Mouse (Mus musculus) forebrain, postnatal 0 days (tissue): ENCODE measurements around the gene Fyb. TPM values are rescaled to one million over a fixed set of nuclear protein-coding genes. Genes with fewer than 3 reads are reported as not detected.
"Not testable (repeated sequence)": the region's sequence is repeated elsewhere in the genome, so short reads cannot be mapped to it uniquely, and the experiment has no call there.

Source experiments
- ATAC-seq: fragments of 200-750 bp; cut with Nextera tagmentation; 2 replicates; pipeline ENCODE4 v1.8.0; 2017; ENCODE audit warnings: mild to moderate bottlenecking, moderate library complexity
- DNase-seq: peaks from one replicate; pipeline ENCODE4 v3.0.0-alpha.2; 2015
- H3K27ac ChIP-seq: fragments of 300-500 bp; sonication (generic); 2 replicates; pipeline ENCODE4 v1.5.1; 2014; ENCODE audit warnings: low read depth, mild to moderate bottlenecking, antibody characterized with exemption, low read length, moderate library complexity, mixed read lengths
- H3K27me3 ChIP-seq: fragments of 300-500 bp; sonication (generic); 2 replicates; pipeline ENCODE4 v1.6.1; 2014; ENCODE audit warnings: mild to moderate bottlenecking, low read length, mixed read lengths; ENCODE audit not compliant: insufficient read depth
- H3K36me3 ChIP-seq: fragments of 300-500 bp; sonication (generic); 2 replicates; pipeline ENCODE4 v1.6.1; 2014; ENCODE audit warnings: mild to moderate bottlenecking, moderate library complexity; ENCODE audit not compliant: insufficient read depth
- H3K4me1 ChIP-seq: fragments of 300-500 bp; sonication (generic); 2 replicates; pipeline ENCODE4 v1.6.1; 2014; ENCODE audit warnings: antibody characterized with exemption; ENCODE audit not compliant: insufficient read depth
- H3K4me2 ChIP-seq: fragments of 300-500 bp; sonication (generic); 2 replicates; pipeline ENCODE4 v1.6.1; 2014; ENCODE audit warnings: low read depth, mild to moderate bottlenecking, moderate library complexity
- H3K4me3 ChIP-seq: fragments of 300-500 bp; sonication (generic); 2 replicates; pipeline ENCODE4 v1.5.1; 2014; ENCODE audit warnings: low read depth, low read length, mixed read lengths
- H3K9ac ChIP-seq: fragments of 300-500 bp; sonication (generic); 2 replicates; pipeline ENCODE4 v1.6.1; 2014; ENCODE audit warnings: mild to moderate bottlenecking
- H3K9me3 ChIP-seq: fragments of 300-500 bp; sonication (generic); 2 replicates; pipeline ENCODE4 v1.6.1; 2016; ENCODE audit warnings: low read length
- CTCF ChIP-seq: sonication (generic); IDR thresholded peaks from 2 replicates; pipeline ENCODE4 v1.5.1; 2016; ENCODE audit warnings: antibody characterized with exemption, control low read depth, low read depth
- WGBS: fragments of 180-500 bp; shearing (Covaris S2); extraction: QIAGEN DNeasy Blood & Tissue Kit; methylation state at CpG from one replicate; pipeline ENCODE4 v1.1.7; 2014; 5-methylcytosine and 5-hydroxymethylcytosine counted together
- polyA plus RNA-seq: library from polyadenylated mRNA; unstranded; fragments of >200 nt; fragmentation: Nextera tagmentation; extraction: Ambion mirVana; gene quantifications from 2 replicates; pipeline ENCODE4 v1.2.1, GENCODE M21; 2015
- total RNA-seq: library from RNA; depleted of rRNA; stranded (reverse); fragments of >200 nt; gene quantifications from 2 replicates; pipeline ENCODE4 v1.2.3, GENCODE M21; 2014

Gene Fyb
- total and polyA plus RNA-seq, 2 experiments from 2014 or later, result 0.95 to 2.2 TPM

DNA sequence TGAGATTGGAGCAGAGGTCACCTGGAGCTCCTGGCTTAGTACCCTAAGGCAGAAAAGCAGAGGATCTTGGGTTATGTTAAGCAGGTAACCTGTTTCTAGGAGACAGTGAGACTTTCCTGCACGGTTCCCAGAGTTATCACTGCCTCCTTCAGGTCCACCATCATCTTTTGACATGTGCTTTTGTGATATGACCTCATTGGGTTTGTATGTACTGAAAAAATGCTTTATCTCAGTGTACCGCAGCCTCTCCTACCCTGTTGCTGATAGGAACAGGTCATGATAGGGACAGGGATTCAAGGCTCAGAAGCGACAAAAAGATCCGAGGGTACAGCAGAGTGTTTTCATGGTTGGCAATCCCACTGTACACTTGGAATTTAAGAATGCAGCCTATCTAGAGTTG is 62.0 kb downstream of the Fyb start:
- WGBS, result 91% methylated on average over 4 of the region's 4 CpGs
- Histone ChIP-seq H3K4me2 (no peak overlapping the region), H3K4me3 (no peak overlapping the region), H3K27ac (no peak overlapping the region), H3K27me3 (no peaks in the 10 kb centered on the region), H3K9me3 (no peaks in the 10 kb centered on the region), H3K4me1 (no peaks in the 10 kb centered on the region), H3K36me3 (no peaks in the 10 kb centered on the region), H3K9ac (no peak overlapping the region)
- DNase-seq, result no peak
- no peak for ATAC-seq
- TF ChIP-seq CTCF, result no peak

DNA sequence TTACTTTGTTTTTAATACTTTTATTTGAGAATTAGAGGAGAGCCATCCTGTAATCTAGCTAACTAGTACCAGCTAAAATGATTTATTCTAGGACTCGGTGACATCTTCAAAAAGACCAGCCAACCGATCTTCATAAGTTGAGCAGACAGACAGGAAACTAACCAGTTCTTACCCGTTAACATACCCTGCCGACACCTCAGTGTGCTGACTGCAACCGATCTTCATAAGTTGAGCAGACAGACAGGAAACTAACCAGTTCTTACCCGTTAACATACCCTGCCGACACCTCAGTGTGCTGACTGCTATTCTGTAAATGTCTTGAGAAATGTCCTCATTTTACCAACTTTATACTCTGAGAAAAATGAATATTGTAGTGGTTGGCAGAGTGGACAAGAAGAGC is 63.7 kb downstream of the Fyb start:
- not testable (repeated sequence) for H3K27me3 ChIP-seq, H3K36me3 ChIP-seq, H3K9ac ChIP-seq, H3K4me3 ChIP-seq, ATAC-seq, H3K4me1 ChIP-seq, DNase-seq, H3K27ac ChIP-seq, H3K4me2 ChIP-seq, H3K9me3 ChIP-seq
- WGBS, result 94% methylated on average over 7 of the region's 7 CpGs

DNA sequence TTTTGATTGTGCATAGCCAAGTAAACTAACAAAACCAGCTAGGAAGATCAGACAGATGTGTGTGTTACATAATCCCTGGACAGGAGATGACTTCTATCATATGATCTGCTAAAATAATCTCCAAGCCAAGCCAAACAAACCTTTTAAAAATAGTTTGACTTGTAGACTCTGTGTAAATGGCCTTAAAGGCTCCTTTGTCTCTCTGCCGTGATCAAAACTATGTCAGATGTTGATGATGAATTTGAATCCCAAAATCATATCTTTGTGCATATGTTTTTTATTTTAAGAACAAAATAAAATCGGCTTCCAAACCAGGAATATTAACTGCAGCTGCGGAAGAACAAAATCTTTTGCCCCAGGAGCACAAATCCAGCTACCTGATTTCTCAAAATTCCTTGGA is 64.9 kb downstream of the Fyb start:
- 86% methylated on average over 3 of the region's 3 CpGs for WGBS
- Histone ChIP-seq H3K9me3 (no peaks in the 10 kb centered on the region), H3K4me3 (no peak overlapping the region), H3K27ac (no peak overlapping the region), H3K4me1 (no peaks in the 10 kb centered on the region), H3K9ac (no peak overlapping the region), H3K4me2 (no peak overlapping the region), H3K27me3 (no peaks in the 10 kb centered on the region), H3K36me3 (no peaks in the 10 kb centered on the region)
- ATAC-seq (no peak), DNase-seq (no peak)
- TF ChIP-seq CTCF, result no peak

DNA sequence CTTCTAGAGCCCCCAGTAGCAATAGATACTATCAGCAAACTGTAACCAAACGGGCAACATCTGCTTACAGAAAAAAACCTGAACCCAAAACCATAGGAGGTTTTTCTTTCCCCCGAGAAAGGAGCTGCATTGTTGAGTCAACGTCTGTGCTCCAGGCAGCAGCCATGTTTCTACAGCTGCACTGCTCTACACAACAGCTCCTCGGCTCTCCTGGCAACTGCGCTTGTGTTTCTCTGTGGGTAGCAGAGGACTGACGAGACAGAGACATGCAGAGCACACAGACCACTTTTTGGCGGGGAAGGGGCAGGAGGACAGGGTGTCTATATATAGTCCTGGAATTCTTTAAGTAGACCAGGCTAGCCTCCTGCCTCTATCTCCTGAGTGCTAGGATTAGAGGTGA is 65.5 kb downstream of the Fyb start:
- Histone ChIP-seq H3K27ac (no peak overlapping the region), H3K36me3 (no peaks in the 10 kb centered on the region), H3K4me2 (no peak overlapping the region), H3K4me1 (no peaks in the 10 kb centered on the region), H3K9me3 (no peaks in the 10 kb centered on the region), H3K4me3 (no peak overlapping the region), H3K27me3 (no peaks in the 10 kb centered on the region), H3K9ac (no peak overlapping the region)
- DNase-seq (no peak), ATAC-seq (no peak)
- 75% methylated on average over 7 of the region's 7 CpGs for WGBS
- no peak for TF ChIP-seq CTCF

DNA sequence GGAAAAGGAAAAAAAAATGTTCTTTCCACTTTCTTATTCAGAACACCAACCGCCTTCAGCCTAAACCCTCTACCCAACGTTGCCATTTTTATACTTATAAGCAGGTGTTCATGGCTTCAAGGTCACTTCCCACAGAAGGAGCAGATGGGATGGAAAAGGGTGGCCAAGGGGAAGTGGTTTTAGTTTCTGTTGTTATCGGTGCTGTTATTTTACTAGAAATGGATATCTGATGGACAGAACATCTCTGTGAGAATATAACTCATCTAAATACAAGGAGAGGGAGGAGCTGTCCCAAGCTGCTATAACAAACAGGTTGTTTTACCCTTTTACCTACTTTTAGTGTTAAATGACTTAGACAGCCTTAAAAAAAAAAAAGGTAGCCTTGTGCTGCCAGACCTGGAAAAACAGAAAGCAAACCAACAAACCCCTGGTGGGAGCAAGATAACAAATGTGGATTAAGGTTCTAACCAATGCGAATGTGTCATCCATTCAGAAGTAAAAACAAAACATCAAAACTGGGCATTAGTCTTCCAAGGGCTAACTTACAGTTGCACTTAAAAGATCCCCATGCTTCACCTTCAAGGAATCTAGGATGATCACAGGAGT is 68.3 kb downstream of the Fyb start:
- no peak for TF ChIP-seq CTCF
- WGBS, result 88% methylated on average over 4 of the region's 4 CpGs
- H3K36me3 ChIP-seq, result no peaks in the 10 kb centered on the region
- no peak overlapping the region for H3K4me2 ChIP-seq
- no peak overlapping the region for H3K9ac ChIP-seq
- H3K27ac ChIP-seq, result no peak overlapping the region
- no peaks in the 10 kb centered on the region for H3K27me3 ChIP-seq
- DNase-seq (no peak), ATAC-seq (no peak)
- no peaks in the 10 kb centered on the region for H3K9me3 ChIP-seq
- H3K4me3 ChIP-seq, result no peak overlapping the region
- no peaks in the 10 kb centered on the region for H3K4me1 ChIP-seq

DNA sequence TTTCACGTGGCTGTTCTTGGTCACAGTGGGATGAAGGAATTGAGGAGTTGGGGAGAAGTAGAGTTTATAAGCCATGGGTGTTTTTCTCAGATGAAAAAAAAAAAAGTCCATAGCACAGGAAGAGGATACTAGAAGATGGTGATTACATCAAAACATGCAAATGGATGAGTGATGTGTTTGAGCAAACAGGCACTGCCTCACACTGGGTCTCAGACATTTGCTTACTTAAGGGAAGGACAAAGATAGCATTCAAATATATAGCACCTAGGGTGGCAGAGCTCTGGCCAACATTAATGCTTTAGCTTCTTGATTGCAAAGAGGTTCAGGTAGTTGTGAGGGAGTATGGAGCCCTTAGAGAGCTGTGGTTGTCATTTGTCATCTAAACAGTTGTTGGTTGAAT is 68.9 kb downstream of the Fyb start:
- Histone ChIP-seq H3K27me3 (no peaks in the 10 kb centered on the region), H3K4me2 (no peak overlapping the region), H3K9me3 (no peaks in the 10 kb centered on the region), H3K4me1 (no peaks in the 10 kb centered on the region), H3K36me3 (no peaks in the 10 kb centered on the region), H3K9ac (no peak overlapping the region), H3K4me3 (no peak overlapping the region), H3K27ac (no peak overlapping the region)
- no peak for ATAC-seq
- 36% methylated on average over 1 of the region's 1 CpGs for WGBS
- DNase-seq, result no peak
- no peak for TF ChIP-seq CTCF

DNA sequence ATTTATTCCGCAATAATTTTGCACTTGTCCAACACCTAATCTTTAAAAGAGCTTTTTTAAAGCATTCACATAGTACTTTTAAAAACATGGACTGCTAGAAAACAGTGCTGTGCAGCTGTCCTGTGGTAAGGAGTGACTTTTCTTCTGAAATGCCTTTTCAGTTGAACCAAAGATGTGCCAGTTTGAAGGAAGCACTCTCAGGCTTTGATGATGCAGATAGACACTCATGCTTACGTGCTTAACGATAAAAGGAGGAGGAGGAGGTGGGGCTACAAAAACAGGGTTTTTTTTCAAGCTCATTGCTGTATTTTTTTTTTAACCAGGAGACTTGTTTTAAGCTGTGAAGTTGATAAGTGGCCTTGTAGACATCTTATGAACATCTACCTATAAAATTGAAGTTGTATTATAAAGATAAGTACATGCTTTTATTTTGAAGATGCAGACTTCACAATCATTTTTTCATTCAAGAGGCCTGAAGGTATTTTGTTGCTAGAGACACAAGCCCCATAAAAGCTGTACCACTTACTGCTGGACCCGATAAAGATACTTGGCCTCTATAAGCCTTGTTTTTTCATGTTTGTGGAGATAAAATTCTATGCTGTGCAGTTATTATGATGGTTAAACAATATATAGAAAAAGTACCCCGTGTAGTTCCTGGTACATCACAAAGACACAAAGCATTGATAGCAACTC is 70.1 kb downstream of the Fyb start:
- 78% methylated on average over 5 of the region's 5 CpGs for WGBS
- no peak for TF ChIP-seq CTCF

More for the DNA sequence above, 70.1 kb downstream of the Fyb start:
- no peaks in the 10 kb centered on the region for H3K4me1 ChIP-seq
- no peaks in the 10 kb centered on the region for H3K36me3 ChIP-seq
- H3K9me3 ChIP-seq, result no peaks in the 10 kb centered on the region
- H3K27ac ChIP-seq, result no peak overlapping the region
- no peak for ATAC-seq
- H3K4me3 ChIP-seq, result no peak overlapping the region
- DNase-seq, result no peak
- no peaks in the 10 kb centered on the region for H3K27me3 ChIP-seq
- H3K4me2 ChIP-seq, result no peak overlapping the region
- H3K9ac ChIP-seq, result no peak overlapping the region
